Mouse (Mus musculus) retina, postnatal 7 days (tissue): ENCODE data around the gene 4930568D16Rik.

Experiments
- DNase-seq: peaks from one replicate; pipeline ENCODE4 v3.0.0-alpha.2; 2012; ENCODE audit warnings: low read depth, low spot score

4930568D16Rik gene

DNA sequence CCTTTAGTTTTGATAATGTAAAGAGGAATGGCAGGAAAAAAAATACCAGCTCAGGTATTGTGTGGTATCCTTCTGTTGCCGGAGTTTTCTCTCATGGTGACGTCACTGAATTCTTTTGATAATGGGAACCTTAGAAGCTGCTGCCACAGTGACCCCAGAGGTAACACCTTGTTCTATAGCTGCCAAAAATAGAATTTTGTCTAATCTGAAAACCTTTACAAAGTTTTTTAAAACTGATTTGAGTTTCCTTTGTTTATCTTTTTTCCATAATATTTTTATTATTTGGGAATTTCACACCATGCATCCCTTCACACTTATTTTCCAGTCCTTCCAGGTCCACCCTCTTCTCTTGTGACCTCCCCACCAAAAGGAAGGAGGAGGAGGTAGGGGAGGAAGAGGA lies at the start of gene 4930568D16Rik:
TSS of gene 4930568D16Rik (minus strand) at position 101 of the 400 bp plus-strand sequence.
- DNase-seq = no peak

DNA sequence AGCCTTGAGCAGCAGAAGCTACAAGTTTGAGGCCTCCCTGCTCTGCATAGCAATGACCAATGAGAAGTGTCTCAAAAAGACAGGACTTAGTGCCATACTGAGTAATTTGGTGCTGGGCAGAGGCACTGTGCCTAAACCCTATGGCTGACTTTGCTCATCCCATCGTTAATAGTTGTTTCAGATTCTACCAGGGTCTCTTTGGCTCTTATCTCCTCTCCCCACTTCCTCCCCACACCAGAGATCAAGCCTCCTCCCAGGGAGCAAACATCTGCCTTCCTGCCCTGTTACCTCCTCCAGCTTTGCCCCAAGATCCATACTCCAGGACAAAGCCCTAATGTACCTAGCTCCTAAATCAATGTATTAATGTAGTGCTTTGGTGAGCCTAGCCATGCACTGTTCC lies 49.7 kb upstream of the 4930568D16Rik start:
- DNase-seq = no peak

DNA sequence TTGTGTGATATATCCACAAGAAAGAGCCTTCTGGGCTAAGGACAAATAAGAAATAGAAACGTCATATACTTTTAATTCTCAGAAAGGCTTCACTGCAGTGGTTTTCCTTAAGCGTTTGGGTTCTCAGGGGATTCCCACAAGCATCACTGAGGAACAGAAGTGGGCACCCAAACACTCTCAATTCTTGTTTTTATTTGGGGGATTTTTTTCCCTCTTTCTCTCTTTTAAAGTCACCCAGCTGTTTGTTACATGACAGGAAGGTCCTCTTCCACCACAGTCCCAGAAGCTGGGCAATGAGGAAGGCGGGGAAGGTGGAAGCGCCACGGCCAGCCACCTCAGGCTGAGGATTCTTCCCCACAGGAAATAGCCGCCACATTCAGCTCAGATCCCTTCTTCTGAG lies 48.9 kb upstream of the 4930568D16Rik start:
- no peak for DNase-seq

DNA sequence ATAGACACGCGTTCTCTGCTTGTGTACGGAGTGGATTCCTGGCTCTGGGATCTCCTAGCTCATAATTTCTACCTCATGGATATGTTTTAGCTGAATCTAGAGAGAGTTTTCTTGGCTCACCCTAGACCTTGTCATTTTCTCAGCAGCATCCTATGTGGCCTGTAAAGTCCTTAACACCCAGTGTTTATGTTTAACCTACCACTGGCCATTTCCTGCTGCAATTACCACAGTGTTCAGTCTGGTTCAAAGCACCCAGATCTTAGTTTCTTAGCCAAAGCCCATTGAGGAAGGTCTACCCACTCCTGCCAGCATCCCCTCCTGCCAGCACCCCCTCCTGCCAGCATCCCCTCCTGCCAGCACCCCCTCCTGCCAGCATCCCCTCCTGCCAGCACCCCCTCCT lies 45.3 kb upstream of the 4930568D16Rik start:
- no peak for DNase-seq

DNA sequence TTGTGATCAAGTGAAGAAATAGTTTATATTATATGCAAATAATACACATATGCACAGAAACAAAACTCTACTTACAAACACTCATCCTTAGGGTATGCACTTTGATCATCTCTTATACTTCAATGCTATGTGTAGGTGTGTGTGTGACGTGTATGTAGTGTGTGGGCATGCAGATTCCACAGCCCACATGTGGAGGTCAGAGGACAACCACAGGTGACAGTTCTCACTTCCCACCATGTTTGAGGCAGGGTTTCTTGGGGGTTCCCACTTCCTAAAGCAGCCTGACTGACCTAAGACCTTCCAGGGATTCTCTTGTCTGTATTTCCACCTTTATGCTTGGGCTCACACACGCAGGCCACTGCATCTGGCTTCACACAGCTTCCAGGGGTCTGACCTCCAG lies 44.7 kb upstream of the 4930568D16Rik start:
- DNase-seq = no peak

DNA sequence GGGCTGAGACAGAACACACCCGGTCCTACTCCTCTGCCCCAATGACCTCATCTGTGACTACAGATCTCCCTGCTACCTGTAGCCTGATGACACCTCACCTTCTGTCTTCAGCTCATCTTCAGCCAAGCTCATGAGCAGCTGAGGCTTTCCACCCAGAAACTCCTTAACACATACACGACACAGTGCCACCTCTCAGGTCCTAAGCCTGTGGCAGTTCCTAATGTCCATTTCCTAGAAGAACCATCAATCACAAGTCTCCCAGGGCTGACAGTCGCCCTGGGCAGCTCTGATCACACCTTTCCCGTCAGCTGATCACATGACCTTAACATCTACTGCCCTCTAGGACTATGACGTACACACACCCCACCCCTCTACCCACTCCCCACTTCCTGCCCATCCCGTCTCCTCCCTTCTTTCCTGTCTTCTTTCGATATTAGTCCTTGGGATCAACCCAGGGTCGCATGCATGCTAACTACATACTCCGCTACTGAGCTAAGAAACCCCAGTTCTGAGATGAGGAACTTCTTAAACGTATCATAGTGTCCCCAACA lies 44.2 kb upstream of the 4930568D16Rik start:
- no peak for DNase-seq

DNA sequence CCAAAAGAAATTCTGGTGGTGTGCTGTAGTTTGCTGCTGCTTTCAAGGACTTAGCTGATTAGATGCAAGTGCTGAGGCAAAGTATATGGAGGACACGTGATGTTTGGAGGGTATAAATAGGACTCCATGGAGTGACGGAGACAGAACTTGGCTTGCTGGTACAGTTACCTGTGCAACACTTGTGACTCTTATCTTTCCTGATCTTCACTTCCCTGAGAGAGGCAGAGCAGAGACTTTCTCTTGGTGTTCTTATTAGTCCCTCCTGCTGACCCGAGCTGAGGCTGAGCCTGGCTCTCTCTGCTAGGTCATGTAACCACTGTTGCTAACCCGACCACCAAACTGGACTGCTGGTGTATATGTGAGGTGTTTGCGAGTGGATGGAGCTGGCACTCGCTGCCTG lies 41.9 kb upstream of the 4930568D16Rik start:
- no peak for DNase-seq

DNA sequence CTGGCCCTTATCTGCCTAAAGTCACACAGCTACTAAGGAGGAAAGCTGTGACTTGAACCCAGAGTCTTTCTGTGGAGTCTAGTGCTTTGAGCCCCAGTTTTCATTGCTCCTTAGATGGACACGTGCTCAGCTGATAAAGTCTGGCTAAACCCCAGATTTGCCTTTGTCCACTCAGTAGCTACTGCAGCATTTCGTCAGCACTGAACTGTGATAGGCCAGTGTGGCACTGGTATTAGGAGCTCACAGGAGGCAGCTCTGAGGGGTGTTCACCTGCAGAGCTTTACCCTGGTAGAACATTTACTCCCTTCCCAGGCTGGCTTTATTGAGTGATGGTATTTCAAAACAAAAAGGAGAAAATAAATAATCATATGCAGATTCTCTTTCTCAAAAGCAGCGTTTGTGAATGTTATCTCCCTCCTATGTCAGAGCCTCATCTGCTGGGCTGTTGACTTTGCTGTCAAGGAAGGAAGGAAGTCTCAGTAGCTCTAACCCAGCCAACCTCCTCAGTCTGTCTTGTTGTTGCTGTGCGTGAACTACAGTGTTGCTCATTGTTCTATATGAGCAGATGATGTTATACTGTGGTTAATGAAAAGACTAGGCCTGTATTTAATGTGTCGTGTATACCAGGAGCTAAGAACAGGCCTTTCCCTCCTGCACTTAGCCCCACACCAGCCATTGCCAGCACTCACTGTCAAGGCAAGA lies 41.0 kb upstream of the 4930568D16Rik start:
- no peak for DNase-seq

DNA sequence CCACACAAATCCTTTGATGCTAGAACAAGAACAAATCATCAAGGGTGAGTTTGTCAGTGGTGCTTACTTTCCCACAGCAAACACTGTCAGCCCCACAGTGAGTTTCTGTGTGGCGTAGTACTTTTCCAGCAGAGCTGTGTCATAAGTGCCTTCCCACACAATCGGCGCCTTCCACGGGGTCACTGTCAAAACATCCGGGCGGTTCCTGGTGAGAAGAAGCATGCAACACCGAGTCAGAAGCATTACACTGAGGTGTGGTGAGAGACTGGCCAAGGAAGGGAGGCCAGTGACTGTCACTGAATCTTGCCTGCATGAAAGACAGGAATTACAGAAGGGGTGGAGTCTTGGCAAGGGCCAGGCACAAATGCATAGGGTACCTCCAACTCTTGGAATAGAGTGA lies 40.3 kb upstream of the 4930568D16Rik start:
- DNase-seq = no peak

DNA sequence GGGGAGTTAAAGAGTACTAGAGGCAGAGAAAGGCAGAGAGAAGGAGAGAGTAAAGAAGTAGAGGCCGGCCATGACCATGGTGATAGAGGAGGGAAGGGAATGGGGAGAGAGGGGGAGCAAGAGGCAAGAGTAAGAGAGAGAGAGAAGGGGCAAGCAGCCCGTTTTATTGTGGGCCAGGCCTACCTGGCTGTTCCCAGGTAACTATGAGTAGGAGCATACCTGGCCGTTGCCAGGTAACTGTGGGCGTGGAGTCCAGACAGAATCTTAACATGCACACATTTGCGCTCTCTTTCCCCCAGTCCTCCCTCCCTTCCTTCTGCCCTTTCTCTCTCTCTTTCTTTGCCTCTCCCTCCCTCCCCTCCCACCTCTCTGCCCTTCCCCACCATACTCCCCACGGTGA lies 39.7 kb upstream of the 4930568D16Rik start:
- no peak for DNase-seq

DNA sequence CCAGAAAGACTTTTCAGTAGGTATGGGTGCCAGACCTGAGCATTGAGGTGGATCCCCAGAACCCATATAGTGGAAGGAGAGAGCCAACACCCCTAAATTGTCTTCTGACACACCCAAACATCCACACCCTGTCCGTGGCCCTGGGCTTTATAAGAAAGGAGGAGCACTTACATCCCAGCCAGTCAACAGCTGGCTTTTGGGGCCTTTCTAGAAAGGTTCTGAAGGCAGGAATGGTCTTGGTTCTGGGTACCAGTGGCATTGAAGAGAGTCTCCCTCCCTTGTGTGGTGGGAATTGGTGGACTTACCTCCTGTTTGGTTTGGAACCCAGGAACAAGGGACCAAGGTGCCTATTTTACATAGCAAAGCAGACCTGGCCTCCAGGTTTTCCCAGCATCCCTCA lies 39.1 kb upstream of the 4930568D16Rik start:
- no peak for DNase-seq

DNA sequence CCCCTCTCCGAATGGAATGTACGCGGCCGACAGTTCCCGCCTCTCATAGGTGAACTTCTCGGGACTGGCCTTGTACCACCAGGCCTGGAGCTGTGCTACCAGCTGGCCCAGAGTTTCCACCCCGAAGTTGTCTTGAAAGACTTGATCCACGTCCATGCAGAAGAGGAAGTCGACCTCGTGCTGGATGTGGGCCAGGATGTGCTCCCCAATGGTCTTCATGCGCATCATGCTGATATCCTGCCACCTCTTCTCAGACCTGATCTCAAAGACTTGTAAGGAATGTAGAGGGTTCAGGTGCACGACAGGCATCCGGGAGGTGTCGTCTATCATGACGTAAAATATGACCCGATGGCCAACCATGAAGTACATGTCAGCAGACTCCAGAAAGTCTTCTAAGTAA lies 34.9 kb upstream of the 4930568D16Rik start:
- DNase-seq = no peak

DNA sequence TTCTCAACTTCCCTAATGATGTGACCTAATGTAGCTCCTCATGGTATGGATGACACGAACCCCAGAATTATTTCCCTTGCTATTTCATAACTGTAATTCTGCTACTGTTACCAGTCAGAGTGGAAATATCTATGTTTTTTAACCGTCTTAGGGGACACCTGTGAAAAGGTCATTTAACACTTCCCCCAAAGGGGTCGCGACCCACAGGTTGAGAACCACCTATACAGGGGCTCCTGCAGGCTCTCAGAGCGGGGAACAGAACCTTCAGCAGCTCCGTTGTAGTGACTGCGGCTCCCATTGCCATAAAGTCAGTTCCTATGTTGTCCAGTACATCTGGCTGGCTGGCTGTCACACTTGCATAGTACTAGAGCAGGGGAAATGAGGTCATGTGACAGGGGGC lies 33.2 kb upstream of the 4930568D16Rik start:
- no peak for DNase-seq

DNA sequence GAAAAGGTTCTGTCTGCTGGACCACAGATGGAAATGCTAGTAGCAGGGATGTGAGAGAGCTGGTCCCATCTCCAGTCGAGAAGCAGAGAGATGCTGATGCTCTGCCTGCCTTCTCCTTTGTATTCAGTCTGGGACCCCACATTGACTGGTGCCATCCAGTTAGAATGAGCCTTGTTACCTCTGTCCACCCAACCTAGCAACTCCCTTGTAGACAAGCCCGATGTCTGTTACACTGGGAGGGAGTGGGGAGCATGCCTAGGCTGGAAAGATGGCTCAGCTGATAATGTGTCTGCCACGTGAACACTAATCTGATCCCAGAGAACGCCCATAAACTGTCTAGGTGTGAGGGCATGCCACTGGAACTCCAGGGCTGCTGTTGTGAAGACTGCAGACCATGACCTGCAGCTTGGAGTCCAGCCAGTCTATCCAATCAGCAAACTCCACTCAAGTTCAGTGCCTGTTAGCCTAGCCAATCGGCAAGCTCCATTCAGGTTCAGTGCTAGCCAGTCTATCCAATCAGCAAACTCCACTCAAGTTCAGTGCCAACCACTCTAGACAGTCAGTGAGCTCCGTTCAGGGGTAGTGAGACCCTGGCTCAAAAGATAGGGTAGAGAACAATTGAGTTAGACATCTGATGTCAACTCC lies 30.8 kb upstream of the 4930568D16Rik start:
- no peak for DNase-seq

DNA sequence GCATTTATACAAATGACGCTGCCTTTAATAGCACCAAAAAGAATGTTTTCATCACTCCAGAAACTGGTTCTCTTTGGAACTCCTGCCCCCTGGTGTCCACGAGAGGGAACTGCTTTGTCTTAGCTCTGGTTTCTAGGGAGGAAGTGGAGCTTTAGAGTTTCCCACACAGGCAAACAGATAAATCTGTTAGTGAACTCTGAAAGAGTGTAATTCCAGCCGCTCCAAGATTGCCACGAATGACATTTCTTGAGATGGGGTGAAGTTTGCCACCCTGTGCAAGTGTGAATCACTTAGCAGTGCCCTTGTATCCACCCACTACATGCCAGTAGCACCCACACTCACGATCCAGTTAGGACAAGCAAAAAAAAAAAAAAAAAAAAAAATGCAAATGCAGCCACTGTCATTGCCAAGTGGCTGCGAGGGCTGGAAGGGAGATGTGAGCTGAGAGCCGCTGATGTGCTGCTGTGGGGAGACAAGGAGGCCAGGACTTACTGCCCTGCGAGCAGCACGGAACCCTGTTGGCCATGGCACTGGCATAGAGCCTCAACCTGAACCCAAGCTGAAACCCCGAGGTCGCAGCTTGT lies 30.2 kb upstream of the 4930568D16Rik start:
- peak; percentile 45 for DNase-seq

DNA sequence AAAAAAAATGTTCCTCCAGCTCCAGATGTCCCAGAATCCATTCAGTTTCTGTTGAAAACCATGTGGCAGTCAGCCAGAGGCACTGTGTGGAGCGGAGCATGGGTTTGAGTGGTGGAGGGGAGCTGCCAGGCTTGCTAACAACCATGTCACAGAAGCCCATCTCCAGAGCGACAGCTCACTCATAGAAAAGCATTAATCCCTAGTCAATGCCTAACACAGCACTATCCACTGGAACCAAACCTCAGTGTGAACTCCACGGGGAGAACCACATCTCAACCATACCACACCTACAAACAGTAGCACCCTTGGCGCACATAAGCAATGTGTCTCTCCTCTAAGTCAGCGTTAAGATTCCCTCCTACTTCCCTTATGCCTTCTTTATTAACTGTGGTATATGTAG lies 29.6 kb upstream of the 4930568D16Rik start, which contains the start of gene 4930402F06Rik:
TSS of gene 4930402F06Rik (minus strand) at position 80 of the 400 bp plus-strand sequence.
- no peak for DNase-seq

DNA sequence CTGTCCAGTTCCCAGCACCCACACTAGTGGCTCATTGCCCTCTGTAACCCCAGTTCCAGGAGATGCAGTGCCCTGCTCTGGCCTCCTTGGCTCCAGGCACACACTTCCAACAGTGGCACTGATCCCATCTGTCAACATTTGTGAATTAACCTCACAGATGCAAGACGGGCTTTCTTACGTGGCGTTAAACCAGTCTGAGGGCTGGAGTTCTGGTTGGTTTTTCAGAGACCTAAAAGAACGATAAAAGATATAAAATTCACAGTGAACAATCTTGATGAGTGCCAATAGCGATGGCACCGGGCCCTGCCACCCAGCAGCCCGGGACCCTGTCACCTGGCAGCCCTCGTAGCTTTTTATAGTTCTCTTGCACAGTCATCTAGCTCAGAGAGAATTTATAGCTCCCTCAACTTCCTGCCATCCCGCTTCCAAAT lies 17.9 kb upstream of the 4930568D16Rik start:
- no peak for DNase-seq

DNA sequence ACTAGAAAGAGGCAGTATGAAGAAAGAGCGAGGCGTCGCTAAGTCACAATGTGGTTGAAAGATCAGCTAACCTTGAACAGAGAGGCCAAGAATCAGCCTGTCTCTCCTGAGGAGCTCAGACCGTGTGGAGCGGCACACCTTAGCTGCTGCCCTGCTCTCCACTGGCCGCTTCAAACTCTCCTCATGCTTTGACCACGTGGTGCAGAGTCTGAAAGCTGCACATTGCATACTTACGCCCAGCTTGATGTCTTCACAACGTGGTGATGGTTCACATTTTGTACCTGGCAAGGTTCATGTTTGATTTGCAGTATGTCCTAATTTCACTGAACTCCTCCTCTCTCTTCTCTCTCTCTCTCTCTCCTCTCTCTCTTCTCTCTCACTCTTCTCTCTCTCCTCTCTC lies 11.8 kb upstream of the 4930568D16Rik start:
- no peak for DNase-seq

DNA sequence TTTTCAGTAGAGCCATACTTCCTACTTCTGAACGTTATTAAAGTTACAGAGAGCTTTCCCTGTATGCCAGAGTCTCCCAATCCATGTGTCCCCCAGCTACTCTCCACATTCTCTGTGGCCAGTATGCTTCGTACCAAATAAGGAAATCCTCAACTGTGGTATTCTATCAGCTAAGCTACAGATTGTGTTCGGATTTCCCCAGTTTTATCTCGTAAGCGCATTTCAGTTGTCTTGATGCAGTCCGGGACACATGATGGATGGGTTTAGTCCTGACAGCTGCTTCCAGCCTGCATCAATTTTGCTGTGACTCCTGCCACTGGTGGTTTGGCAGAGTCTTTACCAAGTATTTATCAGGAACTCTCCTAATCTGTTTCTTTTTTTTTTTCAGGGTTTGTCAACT lies 10.1 kb upstream of the 4930568D16Rik start:
- peak; percentile 6 for DNase-seq

DNA sequence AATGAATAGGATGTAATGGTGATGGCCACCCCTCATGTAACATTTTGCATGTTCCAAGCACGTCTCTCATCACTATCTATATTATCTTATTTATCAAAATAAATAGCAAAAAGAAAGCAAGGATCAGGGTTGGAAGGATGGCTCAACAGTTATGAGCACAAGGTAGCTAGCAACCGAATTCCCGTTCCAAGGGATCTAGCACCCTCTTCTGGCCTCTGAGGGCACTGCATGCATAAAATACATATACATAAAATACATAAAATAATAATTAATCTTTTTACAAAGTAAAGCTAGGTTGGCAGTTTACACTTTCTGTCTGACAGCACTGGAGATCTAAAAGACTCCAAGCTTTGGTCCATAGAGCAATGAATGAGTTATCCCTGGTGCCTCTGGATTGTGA lies 5.5 kb upstream of the 4930568D16Rik start:
- no peak for DNase-seq

DNA sequence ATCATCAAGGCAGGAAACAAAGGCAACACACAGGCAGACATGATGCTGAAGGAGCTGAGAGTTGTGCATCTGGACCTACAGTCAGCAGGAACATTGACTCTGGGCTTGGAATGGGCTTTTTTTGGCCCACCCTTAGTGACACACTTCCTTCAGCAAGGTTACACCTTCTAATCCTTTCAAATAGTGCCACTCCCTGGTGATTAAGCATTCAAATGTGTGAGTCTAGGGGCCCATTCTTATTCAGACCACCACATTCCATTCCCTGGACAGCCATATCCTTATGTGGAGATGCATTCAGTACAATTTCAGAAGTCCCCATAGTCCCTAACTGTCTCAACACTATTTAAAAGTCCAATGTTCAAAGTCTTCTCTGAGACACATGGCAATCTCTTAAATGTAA lies 3.2 kb upstream of the 4930568D16Rik start:
- no peak for DNase-seq

DNA sequence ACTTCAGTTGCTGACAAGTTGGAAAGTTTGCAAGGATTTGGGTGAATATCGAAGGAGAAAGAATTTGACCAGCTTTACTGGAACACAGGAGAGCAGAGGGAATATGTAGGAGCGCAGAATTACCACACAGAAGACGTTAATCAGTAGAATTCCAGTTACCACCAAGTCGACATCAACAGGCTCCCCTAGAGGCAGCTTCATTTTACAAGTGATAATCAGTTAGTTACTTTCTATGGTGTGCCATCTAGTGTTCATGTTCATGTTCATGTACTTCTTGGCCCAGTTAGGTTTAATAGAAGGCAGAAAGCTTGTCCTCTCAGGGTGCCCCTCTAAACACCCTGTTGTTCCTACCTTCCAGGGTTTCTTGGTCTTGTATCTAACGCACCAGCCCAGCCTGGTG lies 18.3 kb downstream of the 4930568D16Rik start:
- no peak for DNase-seq

DNA sequence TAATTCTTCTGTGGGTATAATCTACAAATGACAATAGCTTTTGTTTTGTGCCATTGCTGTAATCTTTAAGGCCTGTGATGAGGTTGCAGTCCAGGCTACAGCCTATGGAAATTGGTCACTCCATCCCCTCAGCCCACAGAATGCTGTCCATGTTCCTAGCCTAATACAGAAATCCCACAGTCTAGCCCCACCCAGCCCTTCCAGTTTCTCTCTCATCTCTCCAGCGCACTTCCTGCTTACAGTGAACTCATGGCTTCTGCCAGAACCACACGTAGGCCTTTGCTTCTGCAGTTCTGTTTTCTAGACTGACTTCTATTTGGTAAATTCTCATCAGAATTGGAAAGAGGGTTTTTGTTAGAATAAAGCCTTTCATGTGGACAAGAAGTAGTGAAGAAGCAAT lies 21.5 kb downstream of the 4930568D16Rik start:
- no peak for DNase-seq
